Mouse (Mus musculus) liver, adult 2 months (tissue): ENCODE measurements at regions not wholly inside any gene's neighbourhood (a gene's known extent, or its start where the extent isn't known, plus 50 kb on each side); places are given as distances from the start of the nearest gene placed in this dataset.
A peak's percentile ranks its signal among the peaks of the same experiment; 100 is the strongest.

Experiments
- DNase-seq: peaks from one replicate; pipeline ENCODE4 v3.0.0-alpha.2; 2011; ENCODE audit warnings: low read depth, low spot score; ENCODE audit errors: extremely low read depth
- H3K27ac ChIP-seq: fragments of 200-500 bp; replicated peaks from 2 replicates; pipeline ENCODE4 v1.5.1; 2012; ENCODE audit warnings: low read depth, mild to moderate bottlenecking, control low read depth, inconsistent platforms, low read length; ENCODE audit not compliant: insufficient read depth
- H3K27me3 ChIP-seq: fragments of 200-500 bp; 2 replicates; pipeline ENCODE4 v1.6.1; 2012; ENCODE audit warnings: mild to moderate bottlenecking, moderate library complexity, low read length, inconsistent platforms; ENCODE audit not compliant: control insufficient read depth, insufficient read depth
- H3K36me3 ChIP-seq: fragments of 200-500 bp; 2 replicates; pipeline ENCODE4 v1.6.1; 2012; ENCODE audit warnings: low read length, inconsistent platforms; ENCODE audit not compliant: control insufficient read depth, insufficient read depth
- H3K4me1 ChIP-seq: fragments of 200-500 bp; 2 replicates; pipeline ENCODE4 v1.6.1; 2011; ENCODE audit warnings: low read length; ENCODE audit not compliant: control insufficient read depth, insufficient read depth
- H3K4me3 ChIP-seq: fragments of 200-500 bp; 2 replicates; pipeline ENCODE4 v1.5.1; 2011; ENCODE audit warnings: low read depth, mild to moderate bottlenecking, control low read depth, low read length, moderate library complexity; ENCODE audit not compliant: insufficient read depth
- H3K79me2 ChIP-seq: fragments of 200-500 bp; 2 replicates; pipeline ENCODE4 v1.6.1; 2012; ENCODE audit warnings: inconsistent platforms, mild to moderate bottlenecking, low read length, moderate library complexity; ENCODE audit not compliant: control insufficient read depth, insufficient read depth
- H3K9ac ChIP-seq: fragments of 200-500 bp; 2 replicates; pipeline ENCODE4 v1.6.1; 2012; ENCODE audit warnings: low read depth, mild to moderate bottlenecking, control low read depth, inconsistent platforms, low read length
- CTCF ChIP-seq: fragments of 200-500 bp; IDR thresholded peaks from 2 replicates; pipeline ENCODE4 v1.5.1; 2011; ENCODE audit warnings: low read depth, low read length, control low read depth
- POLR2A ChIP-seq: fragments of 200-500 bp; IDR thresholded peaks from 2 replicates; pipeline ENCODE4 v1.6.1; 2011; ENCODE audit warnings: low read length, control low read depth; ENCODE audit not compliant: insufficient read depth; ENCODE audit errors: extremely low read depth
- WGBS: fragments of 180-500 bp; shearing (Covaris S2); methylation state at CpG from one replicate; pipeline ENCODE4 v1.1.7; 2018; 5-methylcytosine and 5-hydroxymethylcytosine counted together

GRCm38 (mm10) chr8:80318231-80318870 lies 175.2 kb upstream of the Gypa start:
- H3K36me3 ChIP-seq = no peaks in the 10 kb centered on the region
- 76% methylated on average over 6 of the region's 6 CpGs for WGBS
- DNase-seq = no peak
- no peaks in the 10 kb centered on the region for H3K79me2 ChIP-seq
- H3K9ac ChIP-seq = no peak overlapping the region
- no peak overlapping the region; the same call in 1 of the 2 replicates for H3K27ac ChIP-seq
- no peak for TF ChIP-seq CTCF
- TF ChIP-seq POLR2A = no peak
- H3K27me3 ChIP-seq = no peaks in the 10 kb centered on the region
- H3K4me1 ChIP-seq = 0 out of 2 replicates have a peak, but pooled peaks cover 2% of the 10 kb centered on the region
- no peak overlapping the region for H3K4me3 ChIP-seq

DNA sequence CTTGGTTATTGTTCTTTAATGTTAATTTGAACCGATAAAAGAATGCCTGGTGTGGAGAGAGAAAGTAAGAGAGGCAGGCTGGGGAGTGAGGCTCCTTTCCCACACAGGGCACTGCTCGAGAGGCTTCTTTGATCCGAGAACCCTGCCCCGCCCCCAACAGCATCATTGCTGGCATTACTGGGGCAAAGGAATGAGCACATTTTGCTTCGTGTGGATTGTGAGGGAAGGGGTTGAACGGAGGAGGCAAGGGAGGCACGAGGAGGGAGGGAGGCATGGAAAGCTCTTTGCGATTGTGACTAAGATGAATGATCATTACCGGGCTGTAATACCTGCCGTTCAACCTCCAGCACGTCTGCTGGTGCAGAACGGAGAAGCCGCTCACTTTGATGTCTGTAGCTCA lies 178.2 kb upstream of the Gypa start:
- H3K79me2 ChIP-seq = no peaks in the 10 kb centered on the region
- no peak for DNase-seq
- no peak overlapping the region for H3K4me3 ChIP-seq
- H3K4me1 ChIP-seq = 0 out of 2 replicates have a peak, but pooled peaks cover 2% of the 10 kb centered on the region
- no peak overlapping the region for H3K9ac ChIP-seq
- TF ChIP-seq POLR2A (no peak), CTCF (no peak)
- H3K27ac ChIP-seq = no peak overlapping the region
- no peaks in the 10 kb centered on the region for H3K27me3 ChIP-seq
- 20% methylated on average over 13 of the region's 13 CpGs for WGBS
- no peaks in the 10 kb centered on the region for H3K36me3 ChIP-seq

GRCm38 (mm10) chr8:80314826-80315225 lies 178.8 kb upstream of the Gypa start:
- no peak for TF ChIP-seq CTCF
- TF ChIP-seq POLR2A = no peak
- Histone ChIP-seq H3K79me2 (no peaks in the 10 kb centered on the region), H3K27me3 (no peaks in the 10 kb centered on the region), H3K27ac (no peak overlapping the region), H3K4me3 (no peak overlapping the region), H3K9ac (no peak overlapping the region), H3K4me1 (0 out of 2 replicates have a peak, but pooled peaks cover 2% of the 10 kb centered on the region), H3K36me3 (no peaks in the 10 kb centered on the region)
- peak; percentile 15 for DNase-seq
- WGBS = 52% methylated on average over 7 of the region's 7 CpGs

DNA sequence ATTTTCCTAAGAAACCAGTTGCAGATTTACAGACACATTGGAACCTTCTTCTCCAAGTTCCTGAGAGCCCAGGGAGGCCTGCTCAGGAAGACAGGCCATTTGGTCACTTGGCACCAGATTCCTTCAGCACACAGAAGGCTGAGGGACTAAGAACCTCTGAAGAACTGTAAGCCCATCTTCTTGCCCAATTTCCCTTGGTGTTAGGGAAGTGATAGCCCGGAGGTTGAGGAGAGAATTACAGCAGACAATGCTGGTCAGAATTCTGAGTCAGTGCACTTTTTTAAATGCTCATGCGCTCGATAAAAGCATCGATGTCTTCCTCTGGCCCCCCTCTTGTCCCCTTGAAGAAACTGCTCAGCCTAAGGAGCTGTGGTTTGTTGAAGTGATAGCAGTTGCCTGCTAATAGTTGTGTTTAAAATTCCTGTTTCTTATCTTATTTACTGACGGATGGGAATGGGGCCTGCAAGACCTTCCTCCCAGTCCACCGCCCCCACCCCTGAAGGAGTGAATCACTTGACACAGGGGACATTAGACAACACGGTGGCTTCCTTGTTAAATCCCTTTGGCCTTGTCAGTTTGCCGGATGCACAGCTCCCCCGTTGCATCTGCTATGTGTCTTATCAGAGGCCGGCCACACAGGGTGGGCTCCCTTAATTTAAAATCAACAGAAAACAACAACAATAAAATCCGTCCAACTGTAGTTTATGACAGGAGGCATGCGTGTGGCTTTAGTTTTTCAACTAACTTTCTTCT lies 179.5 kb upstream of the Gypa start:
- Histone ChIP-seq H3K27ac (peak overlapping the region; percentile 16; the same call in 1 of the 2 replicates), H3K4me1 (0 out of 2 replicates have a peak, but pooled peaks cover 2% of the 10 kb centered on the region), H3K36me3 (no peaks in the 10 kb centered on the region), H3K27me3 (no peaks in the 10 kb centered on the region), H3K4me3 (no peak overlapping the region), H3K9ac (no peak overlapping the region), H3K79me2 (no peaks in the 10 kb centered on the region)
- no peak for TF ChIP-seq POLR2A
- TF ChIP-seq CTCF = no peak
- peak; percentile 20 for DNase-seq
- 28% methylated on average over 12 of the region's 12 CpGs for WGBS

DNA sequence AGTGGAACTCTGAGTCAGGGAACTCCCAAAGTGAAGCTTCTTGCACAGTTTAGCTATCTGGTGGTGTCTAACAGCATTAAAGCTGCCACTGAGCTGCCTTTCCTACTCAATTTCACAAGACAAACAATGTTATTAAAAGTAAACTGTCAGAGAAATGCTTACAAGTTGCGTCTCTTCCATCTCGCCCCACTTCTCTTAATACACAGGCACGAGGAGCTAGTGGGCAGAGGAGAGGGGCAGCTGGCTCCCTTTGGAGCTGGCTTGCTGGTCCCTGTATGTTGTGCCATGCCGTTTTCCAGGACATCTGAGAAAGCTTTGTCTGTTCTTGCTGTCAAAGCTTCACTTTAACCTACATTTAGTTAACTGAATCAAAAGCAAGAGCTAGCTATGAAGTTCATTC lies 185.8 kb upstream of the Gypa start:
- Histone ChIP-seq H3K79me2 (no peaks in the 10 kb centered on the region), H3K9ac (no peak overlapping the region), H3K27ac (no peak overlapping the region), H3K27me3 (no peaks in the 10 kb centered on the region), H3K4me3 (no peak overlapping the region), H3K36me3 (no peaks in the 10 kb centered on the region), H3K4me1 (no peaks in the 10 kb centered on the region)
- no peak for DNase-seq
- no peak for TF ChIP-seq CTCF
- WGBS = 76% methylated on average over 4 of the region's 4 CpGs

GRCm38 (mm10) chr8:80298596-80298995 lies 195.0 kb upstream of the Gypa start:
- no peaks in the 10 kb centered on the region for H3K27me3 ChIP-seq
- no peak overlapping the region for H3K9ac ChIP-seq
- no peaks in the 10 kb centered on the region for H3K36me3 ChIP-seq
- no peak overlapping the region for H3K27ac ChIP-seq
- no peak for DNase-seq
- no peak overlapping the region for H3K4me3 ChIP-seq
- TF ChIP-seq CTCF (no peak), POLR2A (no peak)
- no peaks in the 10 kb centered on the region for H3K4me1 ChIP-seq
- WGBS = 78% methylated on average over 5 of the region's 5 CpGs
- H3K79me2 ChIP-seq = no peaks in the 10 kb centered on the region
